Mouse (Mus musculus) limb, embryonic 11.5 days (tissue): ENCODE data around the gene Arhgef3. TPM values are rescaled to one million over a fixed set of nuclear protein-coding genes. Genes with fewer than 3 reads are reported as not detected.
A peak's percentile ranks its signal among the peaks of the same experiment; 100 is the strongest.

ENCODE experiments used
- ATAC-seq: fragments of 200-750 bp; cut with Nextera tagmentation; 2 replicates; pipeline ENCODE4 v1.8.0; 2017; ENCODE audit warnings: low read depth; ENCODE audit not compliant: insufficient number of reproducible peaks, low FRiP score, low TSS enrichment
- DNase-seq: peaks from one replicate; pipeline ENCODE4 v3.0.0-alpha.2; 2015; ENCODE audit warnings: low spot score
- H3K27ac ChIP-seq: fragments of 300-500 bp; sonication (generic); replicated peaks from 2 replicates; pipeline ENCODE4 v1.5.1; 2014; ENCODE audit warnings: low read depth, mild to moderate bottlenecking, low read length
- H3K27me3 ChIP-seq: fragments of 300-500 bp; sonication (generic); 2 replicates; pipeline ENCODE4 v1.6.1; 2014; ENCODE audit warnings: mild to moderate bottlenecking, low read length, mixed read lengths; ENCODE audit not compliant: control insufficient read depth, insufficient read depth
- H3K36me3 ChIP-seq: fragments of 300-500 bp; sonication (generic); 2 replicates; pipeline ENCODE4 v1.6.1; 2014; ENCODE audit warnings: mild to moderate bottlenecking, low read length, moderate library complexity, mixed read lengths; ENCODE audit not compliant: control insufficient read depth, insufficient read depth
- H3K4me1 ChIP-seq: fragments of 300-500 bp; sonication (generic); 2 replicates; pipeline ENCODE4 v1.6.1; 2014; ENCODE audit warnings: low read length, mixed read lengths; ENCODE audit not compliant: control insufficient read depth, insufficient read depth
- H3K4me2 ChIP-seq: fragments of 300-500 bp; sonication (generic); 2 replicates; pipeline ENCODE4 v1.6.1; 2014; ENCODE audit warnings: low read depth, mild to moderate bottlenecking, moderate library complexity; ENCODE audit not compliant: severe bottlenecking
- H3K4me3 ChIP-seq: fragments of 300-500 bp; sonication (generic); 2 replicates; pipeline ENCODE4 v1.5.1; 2014; ENCODE audit warnings: low read depth, low read length
- H3K9ac ChIP-seq: fragments of 300-500 bp; sonication (generic); 2 replicates; pipeline ENCODE4 v1.6.1; 2014; ENCODE audit warnings: mild to moderate bottlenecking, low read length
- H3K9me3 ChIP-seq: fragments of 300-500 bp; sonication (generic); 2 replicates; pipeline ENCODE4 v1.6.1; 2016; ENCODE audit warnings: low read length; ENCODE audit not compliant: control insufficient read depth
- WGBS: fragments of 180-500 bp; shearing (Covaris S2); extraction: QIAGEN DNeasy Blood & Tissue Kit; methylation state at CpG from one replicate; pipeline ENCODE4 v1.1.7; 2014; 5-methylcytosine and 5-hydroxymethylcytosine counted together
- polyA plus RNA-seq: library from polyadenylated mRNA; unstranded; fragments of >200 nt; fragmentation: Nextera tagmentation; extraction: Ambion mirVana; gene quantifications from 2 replicates; pipeline ENCODE4 v1.2.1, GENCODE M21; 2014

Arhgef3 gene
- polyA plus RNA-seq, 1 experiment from 2014 or later: 17.8 TPM

- Histone ChIP-seq H3K9me3 (no peaks in the 10 kb centered on the region), H3K27ac (no peak overlapping the region), H3K9ac (no peak overlapping the region), H3K4me2 (no peak overlapping the region), H3K4me1 (no peaks in the 10 kb centered on the region), H3K36me3 (no peaks in the 10 kb centered on the region), H3K27me3 (no peaks in the 10 kb centered on the region), H3K4me3 (no peak overlapping the region)
- no peak for DNase-seq
- ATAC-seq: no peak
- 88% methylated on average over 3 of the region's 3 CpGs for WGBS
Observed at GRCm38 (mm10) chr14:27408240-27408639, 293.5 kb downstream of the Arhgef3 start.

- ATAC-seq: no peak
- no peak overlapping the region for H3K9ac ChIP-seq
- 86% methylated on average over 3 of the region's 3 CpGs for WGBS
Observed at GRCm38 (mm10) chr14:27409662-27410061, 295.0 kb downstream of the Arhgef3 start.

GRCm38 (mm10) chr14:27411492-27411891 lies 296.8 kb downstream of the Arhgef3 start:
- Histone ChIP-seq H3K27me3 (no peaks in the 10 kb centered on the region), H3K4me3 (no peak overlapping the region), H3K27ac (no peak overlapping the region), H3K9me3 (no peaks in the 10 kb centered on the region), H3K36me3 (no peaks in the 10 kb centered on the region), H3K4me1 (no peaks in the 10 kb centered on the region), H3K9ac (no peak overlapping the region), H3K4me2 (no peak overlapping the region)
- no peak for ATAC-seq
- WGBS: 91% methylated on average over 7 of the region's 7 CpGs
- no peak for DNase-seq

More at GRCm38 (mm10) chr14:27409662-27410061, 295.0 kb downstream of the Arhgef3 start:
- H3K36me3 ChIP-seq: no peaks in the 10 kb centered on the region
- no peak for DNase-seq
- no peak overlapping the region for H3K27ac ChIP-seq
- no peaks in the 10 kb centered on the region for H3K27me3 ChIP-seq
- no peak overlapping the region for H3K4me3 ChIP-seq
- no peaks in the 10 kb centered on the region for H3K9me3 ChIP-seq
- H3K4me2 ChIP-seq: no peak overlapping the region
- no peaks in the 10 kb centered on the region for H3K4me1 ChIP-seq

- DNase-seq: no peak
- Histone ChIP-seq H3K9ac (no peak overlapping the region), H3K4me2 (no peak overlapping the region), H3K27me3 (no peaks in the 10 kb centered on the region), H3K4me3 (no peak overlapping the region), H3K9me3 (no peaks in the 10 kb centered on the region), H3K36me3 (no peaks in the 10 kb centered on the region), H3K4me1 (no peaks in the 10 kb centered on the region), H3K27ac (no peak overlapping the region)
- WGBS: 89% methylated on average over 8 of the region's 8 CpGs
- no peak for ATAC-seq
Observed at GRCm38 (mm10) chr14:27412699-27413098, 298.0 kb downstream of the Arhgef3 start.

- Histone ChIP-seq H3K4me3 (no peak overlapping the region), H3K27me3 (no peaks in the 10 kb centered on the region), H3K9me3 (no peaks in the 10 kb centered on the region), H3K36me3 (no peaks in the 10 kb centered on the region), H3K9ac (no peak overlapping the region), H3K27ac (no peak overlapping the region), H3K4me1 (no peaks in the 10 kb centered on the region), H3K4me2 (no peak overlapping the region)
- DNase-seq: no peak
- 58% methylated on average over 4 of the region's 4 CpGs for WGBS
- no peak for ATAC-seq
Observed at GRCm38 (mm10) chr14:27413961-27414360, 299.3 kb downstream of the Arhgef3 start.

- no peak overlapping the region for H3K9ac ChIP-seq
- H3K4me1 ChIP-seq: no peaks in the 10 kb centered on the region
- ATAC-seq (no peak), DNase-seq (no peak)
- H3K4me3 ChIP-seq: no peak overlapping the region
- H3K4me2 ChIP-seq: no peak overlapping the region
- 76% methylated on average over 3 of the region's 3 CpGs for WGBS
- no peaks in the 10 kb centered on the region for H3K36me3 ChIP-seq
- no peaks in the 10 kb centered on the region for H3K9me3 ChIP-seq
- H3K27me3 ChIP-seq: no peaks in the 10 kb centered on the region
- H3K27ac ChIP-seq: no peak overlapping the region
Observed at GRCm38 (mm10) chr14:27420816-27421215, 306.1 kb downstream of the Arhgef3 start.

- no peak for DNase-seq
- Histone ChIP-seq H3K4me3 (no peak overlapping the region), H3K27me3 (no peaks in the 10 kb centered on the region), H3K36me3 (no peaks in the 10 kb centered on the region), H3K9ac (no peak overlapping the region), H3K27ac (no peak overlapping the region), H3K9me3 (no peaks in the 10 kb centered on the region), H3K4me1 (no peaks in the 10 kb centered on the region), H3K4me2 (no peak overlapping the region)
- 92% methylated on average over 1 of the region's 1 CpGs for WGBS
- no peak for ATAC-seq
Observed at GRCm38 (mm10) chr14:27422301-27422700, 307.6 kb downstream of the Arhgef3 start.

- WGBS: 2% methylated on average over 43 of the region's 43 CpGs
Observed at GRCm38 (mm10) chr14:27428573-27428972, 313.9 kb downstream of the Arhgef3 start, which contains the start of gene Fam208a. Gene Fam208a (plus strand): TSS chr14:27428834.

More at GRCm38 (mm10) chr14:27428573-27428972, 313.9 kb downstream of the Arhgef3 start, which contains the start of gene Fam208a:
- ATAC-seq (peak; percentile 92), DNase-seq (peak; percentile 92)
- no peaks in the 10 kb centered on the region; the same call in 1 of the 2 replicates for H3K9me3 ChIP-seq
- H3K4me2 ChIP-seq: peak within 1 kb of the TSS; percentile 87
- H3K4me3 ChIP-seq: peak within 1 kb of the TSS; percentile 71
- no peaks in the 10 kb centered on the region for H3K27me3 ChIP-seq
- H3K27ac ChIP-seq: peak within 1 kb of the TSS; percentile 97
- no peaks in the 10 kb centered on the region for H3K4me1 ChIP-seq
- H3K9ac ChIP-seq: peak within 1 kb of the TSS; percentile 95
- H3K36me3 ChIP-seq: no peaks in the 10 kb centered on the region; the same call in 1 of the 2 replicates
